Mouse (Mus musculus): ENCODE measurements around the gene Btbd6. TPM values are rescaled to one million over a fixed set of nuclear protein-coding genes. Genes with fewer than 3 reads are reported as not detected.

The Btbd6 gene
- polyA plus RNA-seq, 1 experiment from 2014 or later: 21.8 TPM

DNA sequence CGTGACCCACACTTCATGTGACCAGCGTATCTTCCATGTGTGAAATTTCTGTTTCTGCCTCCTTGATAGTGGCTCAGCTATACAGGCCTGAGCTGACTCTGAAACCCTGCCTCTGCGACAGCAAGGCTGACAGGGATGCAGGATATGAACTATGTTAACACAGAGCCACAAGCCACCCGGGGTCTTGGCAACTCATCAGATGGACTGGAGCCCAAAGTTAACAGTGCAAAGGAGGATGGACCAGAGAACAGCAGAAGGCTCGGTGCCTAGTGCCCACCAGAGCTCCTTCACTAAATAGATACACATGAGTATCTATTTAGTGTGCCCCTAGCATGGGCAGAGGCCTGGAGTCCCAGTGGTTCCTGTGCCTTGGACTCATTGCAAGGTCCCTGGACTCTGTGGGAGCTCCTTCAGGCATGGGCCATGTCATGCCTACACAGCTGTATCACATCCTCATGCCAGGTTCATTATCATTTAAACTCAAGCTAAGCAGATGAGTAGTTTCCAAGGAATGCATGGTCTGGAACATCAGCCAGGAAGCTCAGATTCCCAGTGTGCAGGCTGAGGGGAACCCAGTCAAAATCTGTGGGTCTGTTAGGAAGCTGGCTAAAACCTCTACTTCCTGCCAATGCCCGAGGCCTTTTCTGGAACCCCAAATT is 35.5 kb downstream of the Btbd6 start:
- no peaks in the 10 kb centered on the region for H3K9me3 ChIP-seq (ENCODE audit: control insufficient read depth, low read length)
- no peak overlapping the region for H3K4me3 ChIP-seq (ENCODE audit: low read depth, low read length)
- no peak for DNase-seq (ENCODE audit: low spot score)
- ATAC-seq (ENCODE audit: insufficient read depth, low FRiP score, low TSS enrichment): no peak
- H3K4me1 ChIP-seq (ENCODE audit: control insufficient read depth, insufficient read depth, low read length): peaks cover 24% of the 10 kb centered on the region
- H3K36me3 ChIP-seq (ENCODE audit: control insufficient read depth, insufficient read depth, low read length): no peaks in the 10 kb centered on the region
- H3K27ac ChIP-seq (ENCODE audit: low read depth, low read length): no peak overlapping the region
- H3K9ac ChIP-seq (ENCODE audit: low read length): no peak overlapping the region
- H3K27me3 ChIP-seq (ENCODE audit: control insufficient read depth, insufficient read depth, low read length): no peaks in the 10 kb centered on the region
- no peak overlapping the region for H3K4me2 ChIP-seq (ENCODE audit: low read depth)
- WGBS: 86% methylated on average over 6 of the region's 6 CpGs

DNA sequence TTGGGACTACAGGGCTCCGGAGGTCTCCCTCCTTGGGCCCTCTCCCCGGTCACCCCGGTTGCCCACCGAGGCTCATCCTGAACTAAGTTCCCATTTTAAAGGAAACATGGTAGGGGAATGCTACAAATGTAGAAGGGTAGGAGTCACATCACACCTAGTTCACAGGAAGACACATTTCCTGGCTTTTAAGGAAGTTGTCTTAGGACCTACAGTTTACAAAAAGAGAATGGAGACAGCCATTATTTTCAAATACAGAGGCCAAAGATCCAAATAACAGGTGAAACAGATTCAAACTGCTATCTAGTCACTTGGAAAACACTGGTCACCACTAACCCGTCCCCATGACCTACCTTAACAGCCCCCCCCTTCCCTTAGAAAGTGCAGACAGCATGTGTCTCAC is 36.2 kb downstream of the Btbd6 start:
- H3K9me3 ChIP-seq (ENCODE audit: control insufficient read depth, low read length): no peaks in the 10 kb centered on the region
- H3K4me3 ChIP-seq (ENCODE audit: low read depth, low read length): no peak overlapping the region
- WGBS: 91% methylated on average over 5 of the region's 5 CpGs
- no peak overlapping the region for H3K9ac ChIP-seq (ENCODE audit: low read length)
- ATAC-seq (ENCODE audit: insufficient read depth, low FRiP score, low TSS enrichment) (no peak), DNase-seq (ENCODE audit: low spot score) (no peak)
- no peak overlapping the region for H3K4me2 ChIP-seq (ENCODE audit: low read depth)
- no peaks in the 10 kb centered on the region for H3K36me3 ChIP-seq (ENCODE audit: control insufficient read depth, insufficient read depth, low read length)
- peaks cover 26% of the 10 kb centered on the region for H3K4me1 ChIP-seq (ENCODE audit: control insufficient read depth, insufficient read depth, low read length)
- no peaks in the 10 kb centered on the region for H3K27me3 ChIP-seq (ENCODE audit: control insufficient read depth, insufficient read depth, low read length)
- H3K27ac ChIP-seq (ENCODE audit: low read depth, low read length): no peak overlapping the region

GRCm38 (mm10) chr12:113013021-113013491 is 36.8 kb downstream of the Btbd6 start:
- ATAC-seq (ENCODE audit: insufficient read depth, low FRiP score, low TSS enrichment) (no peak), DNase-seq (ENCODE audit: low spot score) (peak; percentile 16)
- peaks cover 26% of the 10 kb centered on the region for H3K4me1 ChIP-seq (ENCODE audit: control insufficient read depth, insufficient read depth, low read length)
- H3K9ac ChIP-seq (ENCODE audit: low read length): peak overlapping the region; percentile 44
- 62% methylated on average over 3 of the region's 3 CpGs for WGBS
- H3K4me3 ChIP-seq (ENCODE audit: low read depth, low read length): no peak overlapping the region
- H3K27ac ChIP-seq (ENCODE audit: low read depth, low read length): peak overlapping the region; percentile 87
- no peaks in the 10 kb centered on the region for H3K9me3 ChIP-seq (ENCODE audit: control insufficient read depth, low read length)
- no peaks in the 10 kb centered on the region for H3K27me3 ChIP-seq (ENCODE audit: control insufficient read depth, insufficient read depth, low read length)
- peak overlapping the region; percentile 49 for H3K4me2 ChIP-seq (ENCODE audit: low read depth)
- H3K36me3 ChIP-seq (ENCODE audit: control insufficient read depth, insufficient read depth, low read length): no peaks in the 10 kb centered on the region

DNA sequence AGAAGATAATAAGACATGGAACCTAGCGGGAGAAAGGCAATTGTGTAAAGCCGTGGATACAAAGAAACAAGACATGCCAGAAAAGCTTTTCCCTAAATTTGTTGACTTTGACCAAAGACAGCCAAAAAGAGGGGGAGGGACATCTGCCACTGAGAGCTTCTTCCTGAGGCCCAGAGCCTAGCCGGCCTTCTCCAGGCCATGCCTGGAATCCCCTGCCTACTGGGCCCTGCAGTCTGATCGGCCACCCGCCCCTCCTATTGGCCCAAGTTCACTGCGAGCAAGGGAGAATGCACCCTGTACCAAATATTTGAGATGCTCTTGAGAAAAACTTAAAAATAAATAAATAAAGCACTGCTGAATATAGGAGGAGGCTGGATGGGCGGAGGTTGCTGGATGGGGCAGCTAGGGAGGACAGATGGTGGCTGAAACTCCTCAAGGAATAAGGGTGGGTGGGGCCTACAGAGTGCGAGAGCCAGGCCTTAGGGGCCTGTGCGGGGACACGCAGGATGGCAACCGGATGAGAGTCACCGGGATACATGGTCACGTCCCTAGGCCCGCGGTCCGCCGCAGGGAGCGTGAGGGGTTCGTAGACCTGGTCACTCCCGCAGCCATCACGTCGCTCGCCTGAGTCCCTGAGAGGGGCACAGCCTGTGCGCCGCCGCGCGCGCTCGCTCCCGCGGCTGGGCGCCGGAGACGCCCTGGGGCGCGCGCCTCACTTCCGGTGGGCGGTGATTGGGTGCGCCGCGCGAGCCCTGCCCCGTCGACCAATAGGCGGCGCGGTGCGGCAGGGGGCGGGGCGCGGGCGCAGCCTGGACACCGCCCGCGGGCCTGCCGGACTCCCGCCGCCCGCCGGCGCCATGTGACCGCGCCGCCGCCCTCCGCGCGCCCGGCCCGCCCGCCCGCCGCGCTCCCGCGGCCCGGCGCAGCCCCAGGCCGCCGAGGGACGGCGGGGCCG is 37.6 kb downstream of the Btbd6 start, which contains the start of gene Pacs2:
Gene Pacs2 (plus strand): TSS at position 905 of the 955 bp plus-strand sequence.
- H3K27ac ChIP-seq (ENCODE audit: low read depth, low read length): peak within 1 kb of the TSS; percentile 87
- no peaks in the 10 kb centered on the region for H3K9me3 ChIP-seq (ENCODE audit: control insufficient read depth, low read length)
- WGBS: 3% methylated on average over 52 of the region's 85 CpGs
- no peaks in the 10 kb centered on the region; the same call in 1 of the 2 replicates for H3K36me3 ChIP-seq (ENCODE audit: control insufficient read depth, insufficient read depth, low read length)
- peak within 1 kb of the TSS; percentile 68 for H3K4me3 ChIP-seq (ENCODE audit: low read depth, low read length)
- peaks cover 26% of the 10 kb centered on the region for H3K4me1 ChIP-seq (ENCODE audit: control insufficient read depth, insufficient read depth, low read length)
- peak within 1 kb of the TSS; percentile 91 for H3K4me2 ChIP-seq (ENCODE audit: low read depth)
- no peaks in the 10 kb centered on the region for H3K27me3 ChIP-seq (ENCODE audit: control insufficient read depth, insufficient read depth, low read length)
- peak; percentile 95 for ATAC-seq (ENCODE audit: insufficient read depth, low FRiP score, low TSS enrichment)
- peak within 1 kb of the TSS; percentile 80 for H3K9ac ChIP-seq (ENCODE audit: low read length)
- DNase-seq (ENCODE audit: low spot score): peak; percentile 96

GRCm38 (mm10) chr12:113014561-113015556 is 38.6 kb downstream of the Btbd6 start:
- H3K4me2 ChIP-seq (ENCODE audit: low read depth): peak overlapping the region; percentile 91
- H3K36me3 ChIP-seq (ENCODE audit: control insufficient read depth, insufficient read depth, low read length): no peaks in the 10 kb centered on the region; the same call in 1 of the 2 replicates
- peak; percentile 56 for DNase-seq (ENCODE audit: low spot score)
- ATAC-seq (ENCODE audit: insufficient read depth, low FRiP score, low TSS enrichment): peak; percentile 32; the same call in 1 of the 2 replicates
- H3K27me3 ChIP-seq (ENCODE audit: control insufficient read depth, insufficient read depth, low read length): no peaks in the 10 kb centered on the region
- peaks cover 26% of the 10 kb centered on the region for H3K4me1 ChIP-seq (ENCODE audit: control insufficient read depth, insufficient read depth, low read length)
- WGBS: 1% methylated on average over 48 of the region's 64 CpGs
- H3K9ac ChIP-seq (ENCODE audit: low read length): peak overlapping the region; percentile 80
- peak overlapping the region; percentile 74 for H3K27ac ChIP-seq (ENCODE audit: low read depth, low read length)
- H3K9me3 ChIP-seq (ENCODE audit: control insufficient read depth, low read length): no peaks in the 10 kb centered on the region
- H3K4me3 ChIP-seq (ENCODE audit: low read depth, low read length): peak overlapping the region; percentile 68

- H3K4me3 ChIP-seq (ENCODE audit: low read depth, low read length): no peak overlapping the region
- H3K4me2 ChIP-seq (ENCODE audit: low read depth): peak overlapping the region; percentile 9; the same call in 1 of the 2 replicates
- H3K36me3 ChIP-seq (ENCODE audit: control insufficient read depth, insufficient read depth, low read length): peaks cover 3% of the 10 kb centered on the region
- peaks cover 26% of the 10 kb centered on the region for H3K4me1 ChIP-seq (ENCODE audit: control insufficient read depth, insufficient read depth, low read length)
- peak overlapping the region; percentile 80; the same call in 1 of the 2 replicates for H3K9ac ChIP-seq (ENCODE audit: low read length)
- H3K27me3 ChIP-seq (ENCODE audit: control insufficient read depth, insufficient read depth, low read length): no peaks in the 10 kb centered on the region
- no peaks in the 10 kb centered on the region for H3K9me3 ChIP-seq (ENCODE audit: control insufficient read depth, low read length)
- ATAC-seq (ENCODE audit: insufficient read depth, low FRiP score, low TSS enrichment) (no peak), DNase-seq (ENCODE audit: low spot score) (no peak)
- 82% methylated on average over 4 of the region's 4 CpGs for WGBS
- no peak overlapping the region for H3K27ac ChIP-seq (ENCODE audit: low read depth, low read length)
These were observed 39.7 kb downstream of the Btbd6 start for GRCm38 (mm10) chr12:113015956-113016355.

- Histone ChIP-seq H3K27ac (ENCODE audit: low read depth, low read length) (no peak overlapping the region), H3K36me3 (ENCODE audit: control insufficient read depth, insufficient read depth, low read length) (peaks cover 3% of the 10 kb centered on the region), H3K4me1 (ENCODE audit: control insufficient read depth, insufficient read depth, low read length) (peaks cover 26% of the 10 kb centered on the region), H3K4me3 (ENCODE audit: low read depth, low read length) (no peak overlapping the region), H3K4me2 (ENCODE audit: low read depth) (no peak overlapping the region), H3K9ac (ENCODE audit: low read length) (0 out of 2 replicates have a peak overlapping the region, but pooled peaks have one; percentile 4), H3K27me3 (ENCODE audit: control insufficient read depth, insufficient read depth, low read length) (no peaks in the 10 kb centered on the region), H3K9me3 (ENCODE audit: control insufficient read depth, low read length) (no peaks in the 10 kb centered on the region)
- 80% methylated on average over 8 of the region's 8 CpGs for WGBS
- DNase-seq (ENCODE audit: low spot score) (no peak), ATAC-seq (ENCODE audit: insufficient read depth, low FRiP score, low TSS enrichment) (no peak)
These were observed 40.7 kb downstream of the Btbd6 start for GRCm38 (mm10) chr12:113016976-113017375.
